Mouse (Mus musculus) mesoderm, embryonic 11.5 days (tissue): ENCODE results near the gene Rrp36.

ENCODE experiments used
- DNase-seq: peaks from one replicate; pipeline ENCODE4 v3.0.0-alpha.2; 2012; ENCODE audit warnings: low read depth, low spot score

Rrp36 gene

DNA sequence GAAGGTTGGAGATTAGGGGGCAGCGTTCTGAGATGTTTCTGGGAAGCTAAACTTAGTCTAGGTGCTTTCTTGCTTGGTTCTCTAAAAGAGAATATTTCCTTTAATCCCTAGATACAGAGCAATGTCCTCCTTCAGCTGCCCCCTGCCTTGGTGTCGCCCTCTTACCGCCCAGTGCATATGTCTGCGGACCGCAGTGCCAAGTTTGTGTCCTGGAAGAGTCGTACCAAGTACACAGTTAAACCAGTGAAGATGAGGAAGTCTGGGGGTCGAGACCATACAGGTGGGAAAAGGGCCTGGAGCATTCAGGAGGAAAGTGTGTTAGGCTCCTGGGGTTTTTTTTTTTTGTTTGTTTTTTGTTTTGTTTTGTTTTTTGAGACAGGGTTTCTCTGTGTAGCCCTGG lies 26.9 kb downstream of the Rrp36 start:
- no peak for DNase-seq

DNA sequence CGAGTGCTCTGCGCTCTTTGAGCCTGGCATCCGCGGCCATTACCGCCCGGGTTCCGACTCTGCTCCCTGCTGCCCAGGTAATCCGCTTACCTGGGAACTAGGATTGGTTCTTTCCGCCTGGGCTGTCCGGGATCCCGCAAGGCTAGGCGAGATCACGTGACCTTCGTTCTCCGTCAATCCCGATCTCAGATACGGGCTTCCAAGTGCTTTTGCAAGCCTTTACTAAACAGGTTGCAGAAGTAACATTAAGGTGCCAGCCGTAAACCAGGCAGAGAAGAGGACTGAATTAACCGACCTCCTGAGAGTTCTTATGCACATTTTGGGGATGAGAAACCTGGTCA lies 27.9 kb downstream of the Rrp36 start:
- no peak for DNase-seq

DNA sequence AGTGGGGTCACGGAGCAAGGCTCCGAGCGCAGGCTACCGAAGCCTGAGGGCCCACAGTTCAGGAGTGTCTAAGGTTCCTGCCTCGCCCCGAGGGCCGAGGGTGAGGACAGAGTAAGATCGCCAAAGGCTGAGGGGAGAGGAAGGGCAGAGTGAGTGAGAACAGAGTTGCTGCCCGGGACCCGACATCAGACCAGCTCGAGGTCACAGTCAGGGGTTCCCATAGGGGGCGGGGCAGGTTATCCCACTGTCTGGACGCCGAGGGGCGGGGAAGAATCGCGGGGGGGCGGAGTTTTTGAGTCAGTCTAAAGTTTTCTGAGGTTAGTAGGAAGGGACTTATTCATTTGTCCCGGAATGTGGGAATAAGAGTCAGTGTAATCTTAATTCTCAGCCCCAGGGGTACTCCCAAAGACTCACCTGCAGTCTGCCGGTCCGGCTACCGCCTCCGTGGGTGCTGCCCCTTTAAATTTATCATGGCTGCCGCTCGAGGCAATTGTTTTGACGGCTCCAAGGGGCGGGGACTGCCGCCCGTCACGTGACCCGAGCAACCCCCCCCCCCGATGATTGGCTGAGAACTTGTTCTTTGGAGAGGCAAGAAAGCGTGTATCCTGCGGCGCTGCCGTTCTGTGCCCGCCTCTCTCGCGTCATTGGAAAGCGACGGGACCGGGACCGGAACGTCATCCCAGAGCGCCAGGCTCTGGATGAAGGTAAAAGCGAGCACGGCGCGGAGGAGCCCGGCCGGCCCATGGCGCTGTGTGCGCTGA lies 28.4 kb downstream of the Rrp36 start, which contains the start of the genes Klc4 and Mrpl2:
Gene Klc4, minus strand, starts transcription at position 462 of the 761 bp plus-strand sequence.
Gene Mrpl2, plus strand, starts transcription at position 669 of the 761 bp plus-strand sequence.
- DNase-seq: peak; percentile 99

DNA sequence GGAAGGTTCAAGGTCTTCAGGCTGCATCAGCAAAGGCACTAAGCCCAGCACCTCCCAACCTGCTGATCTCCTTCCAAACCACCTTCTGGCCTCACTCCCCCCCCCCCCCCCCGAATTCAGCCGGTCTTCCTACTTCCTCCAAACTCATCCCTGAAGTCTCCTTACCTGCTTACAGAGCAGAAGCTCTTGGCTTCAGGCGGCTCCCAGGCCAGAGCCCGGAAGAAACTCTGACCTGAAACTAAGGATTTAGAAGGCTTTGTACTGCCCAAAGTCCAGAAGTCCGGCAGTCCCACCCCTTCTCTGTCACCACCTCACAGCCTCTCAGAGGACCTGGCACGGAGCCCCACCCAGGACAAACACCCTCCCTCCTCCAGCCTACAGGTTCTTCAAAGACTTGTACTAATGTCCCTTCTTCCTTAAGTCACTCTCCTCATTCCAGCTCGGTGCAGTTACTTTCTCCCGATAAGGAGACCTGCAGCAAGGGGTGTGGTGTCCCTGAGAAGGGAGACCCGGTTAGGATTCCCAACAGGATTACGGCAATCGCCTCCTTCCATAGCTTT lies 29.2 kb downstream of the Rrp36 start:
- no peak for DNase-seq

DNA sequence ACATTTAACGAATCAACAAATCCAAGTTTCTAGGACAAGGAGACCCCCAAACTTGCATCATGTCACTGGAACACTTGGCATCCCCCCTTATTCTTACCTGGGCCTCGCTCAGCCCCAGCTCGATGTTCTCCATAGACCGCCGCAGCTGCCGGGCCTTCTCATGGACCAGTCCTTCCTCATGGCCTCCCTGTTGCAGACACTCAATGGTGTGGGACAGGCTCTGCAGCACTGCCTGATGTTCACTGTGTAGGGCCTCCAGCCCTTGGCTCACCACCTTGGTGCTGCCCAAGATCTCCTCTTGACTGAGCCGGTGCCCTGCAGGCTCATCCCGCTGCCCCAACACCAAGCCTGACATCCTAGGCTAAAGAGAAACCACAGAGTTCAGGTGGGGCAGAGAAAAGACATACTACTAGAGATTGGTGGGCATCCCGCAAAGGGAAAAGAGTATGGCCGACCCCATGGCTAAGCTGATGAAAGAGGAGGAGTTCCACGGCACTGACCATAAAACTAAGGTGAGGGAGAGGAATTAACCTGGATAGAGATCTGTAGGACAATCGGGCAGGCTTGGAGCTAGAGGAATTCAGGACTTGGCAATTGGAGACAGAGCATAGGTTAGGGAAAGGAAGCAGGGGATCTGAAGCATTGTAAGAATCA lies 29.9 kb downstream of the Rrp36 start:
- DNase-seq: no peak

DNA sequence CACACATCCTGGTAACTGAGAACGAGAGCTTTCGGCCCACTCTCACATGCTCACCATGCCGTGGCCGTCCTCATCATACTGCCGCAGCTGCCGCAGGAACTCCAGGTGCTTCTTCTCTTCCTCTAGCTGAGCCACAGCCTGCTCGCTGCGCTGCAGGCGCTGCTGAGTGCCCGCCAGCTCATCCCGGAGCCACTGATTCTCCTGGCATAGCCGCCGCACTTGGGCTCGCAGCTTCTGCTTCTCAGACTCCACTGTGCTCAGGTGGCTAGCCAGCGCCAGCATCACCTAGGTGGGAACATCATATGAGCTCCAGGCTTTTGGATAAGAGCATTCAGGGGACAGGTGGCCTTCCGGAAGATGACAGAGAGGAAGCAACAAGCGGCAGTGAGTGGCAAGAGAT lies 32.1 kb downstream of the Rrp36 start:
- DNase-seq: no peak

DNA sequence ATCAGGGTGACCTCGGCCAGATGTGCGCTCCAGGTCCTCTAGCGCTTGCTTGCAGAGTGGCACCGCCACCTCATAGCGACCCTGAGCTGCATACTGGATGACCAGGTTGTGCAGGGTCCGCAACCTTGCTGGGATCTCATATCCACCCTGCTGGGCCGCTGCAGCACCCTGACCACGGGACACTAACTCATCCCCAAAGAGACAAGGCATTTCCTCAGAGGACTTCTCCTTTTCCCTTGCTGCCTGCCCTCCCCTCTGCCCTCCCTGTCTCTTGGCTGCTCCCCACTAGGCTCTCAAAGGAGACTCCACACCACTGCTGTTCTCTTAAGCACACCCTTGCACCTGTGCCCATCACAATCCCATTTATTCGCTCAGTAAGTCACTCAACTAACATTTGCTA lies 34.2 kb downstream of the Rrp36 start:
- DNase-seq: no peak

DNA sequence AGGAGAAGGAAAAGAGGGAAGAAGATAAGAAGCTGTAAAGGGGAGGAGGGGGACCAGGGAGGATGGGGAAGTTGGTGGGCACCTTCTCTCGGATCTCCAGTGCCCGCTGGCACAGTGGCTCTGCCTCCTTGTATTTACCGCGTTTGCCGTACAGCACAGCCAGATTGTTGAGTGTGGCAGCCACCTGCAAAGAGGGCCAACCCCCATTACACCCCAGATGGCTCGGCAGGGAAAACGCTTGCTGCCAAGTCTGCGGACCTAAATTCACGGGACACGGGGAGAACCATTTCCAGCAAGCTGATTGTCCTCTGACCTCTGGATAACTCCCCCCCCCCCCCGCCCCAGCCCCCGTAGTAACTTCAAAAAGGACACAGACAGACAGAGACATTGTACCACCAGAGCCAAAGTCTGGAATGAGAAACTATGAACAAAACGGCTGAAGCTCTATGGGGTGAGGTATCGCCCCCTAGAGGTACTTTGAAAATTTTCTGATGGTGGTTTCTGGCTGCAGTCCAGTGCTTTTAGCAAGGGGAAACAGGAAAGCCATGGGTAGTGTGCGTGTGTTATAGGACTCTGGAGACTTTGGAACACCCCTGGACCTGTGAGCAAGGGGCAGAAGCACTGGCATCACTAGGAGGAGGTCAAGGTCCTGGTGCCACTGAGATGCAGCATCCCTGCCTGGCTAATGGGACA lies 37.2 kb downstream of the Rrp36 start:
- peak; percentile 77 for DNase-seq

DNA sequence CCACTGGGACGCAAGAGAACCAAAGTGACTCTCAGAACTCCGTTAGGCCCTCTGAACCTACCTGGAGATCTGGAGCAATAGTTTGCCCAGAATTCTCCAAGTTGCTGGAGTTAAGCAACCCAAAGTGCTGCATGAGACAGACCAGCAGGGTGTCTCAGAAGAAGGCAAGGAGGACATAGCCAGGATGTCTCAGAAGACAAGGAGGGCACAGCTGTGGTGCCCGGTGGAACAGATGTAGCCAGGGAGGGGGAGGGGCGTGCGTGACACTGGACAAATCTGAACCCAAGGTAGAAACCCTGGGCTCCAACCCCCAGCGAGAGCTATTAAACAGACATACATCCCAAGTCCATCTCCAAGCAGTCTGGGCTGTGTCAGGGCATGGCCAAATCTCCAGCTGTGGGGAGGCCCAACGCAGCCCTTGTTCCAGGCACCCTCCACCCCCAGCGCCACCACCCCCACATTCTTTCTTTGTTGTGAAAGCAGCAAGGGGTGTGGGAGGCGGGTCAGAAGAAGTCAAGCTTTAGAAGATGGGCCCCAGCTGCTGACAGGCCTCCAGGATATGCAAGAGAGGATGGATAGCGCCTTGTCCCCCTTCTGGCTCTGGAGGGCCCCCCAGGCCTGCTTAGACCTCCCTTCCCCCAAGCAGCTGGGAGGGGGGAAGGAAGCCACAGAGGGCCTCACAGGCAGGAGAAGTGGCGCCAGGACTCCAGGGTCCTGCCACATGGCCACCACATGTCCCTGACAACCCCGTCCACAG lies 44.3 kb downstream of the Rrp36 start:
- peak; percentile 85 for DNase-seq

DNA sequence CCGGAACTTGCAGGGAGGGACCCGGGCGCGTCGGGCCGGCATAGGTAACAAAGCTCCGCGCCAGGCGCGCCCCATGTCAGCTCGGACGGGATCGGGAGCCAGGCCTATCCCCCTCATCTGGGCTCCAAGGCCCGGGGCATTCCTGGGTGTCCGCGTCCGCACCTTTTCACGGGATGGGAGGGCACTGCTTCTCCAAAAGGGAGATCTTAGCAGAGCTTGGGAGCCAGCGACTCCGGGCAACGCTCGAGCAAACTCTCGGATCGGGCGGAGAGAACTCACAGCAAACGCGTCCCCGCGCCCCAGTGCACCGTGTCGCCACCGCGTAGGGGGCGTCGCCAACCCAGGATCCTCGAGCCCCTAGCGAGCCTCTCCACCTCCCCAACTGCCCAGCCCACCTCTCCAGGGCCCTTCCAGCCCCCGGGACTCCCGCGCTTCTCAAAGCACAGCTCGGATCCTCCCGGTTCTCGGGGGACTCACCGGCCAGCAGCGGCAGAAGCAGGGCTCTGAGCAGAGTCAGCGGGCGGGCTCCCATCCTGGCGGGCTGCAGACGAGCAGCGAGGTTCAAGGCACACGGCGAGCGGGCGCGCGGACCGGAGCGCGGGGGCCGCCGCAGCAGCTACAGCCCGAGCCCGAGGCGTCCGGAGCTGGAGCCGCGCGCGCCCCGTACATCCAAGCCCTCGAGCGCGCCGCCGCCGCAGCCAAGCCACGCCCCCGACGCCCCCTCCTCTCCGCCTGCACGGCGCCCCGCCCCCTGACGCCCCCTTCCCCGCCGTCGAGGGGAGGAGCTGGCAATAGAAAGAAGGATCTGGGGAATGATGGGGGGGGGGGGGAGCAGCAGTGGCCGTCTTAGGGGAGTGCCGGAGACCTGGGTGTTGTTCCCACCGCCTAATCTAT lies 45.1 kb downstream of the Rrp36 start, which contains the start of gene Ptk7:
Gene Ptk7, minus strand, starts transcription at position 714 of the 894 bp plus-strand sequence.
- peak; percentile 88 for DNase-seq

DNA sequence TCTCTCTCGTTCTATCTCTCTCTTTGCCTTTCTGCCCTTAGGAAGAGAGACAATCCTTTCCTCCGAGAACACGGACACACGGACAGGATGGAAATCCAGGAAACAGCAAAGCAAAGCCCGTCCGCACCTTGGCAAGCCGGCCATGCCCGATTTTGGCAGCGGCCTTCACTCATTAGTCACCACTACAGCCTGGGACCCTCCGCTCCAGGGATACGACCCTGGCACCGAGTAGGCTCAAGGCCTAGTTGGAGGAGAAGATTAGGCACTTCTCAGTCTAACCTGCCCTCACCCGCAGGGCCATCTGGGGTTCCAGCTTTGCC lies 45.7 kb downstream of the Rrp36 start:
- DNase-seq: no peak

DNA sequence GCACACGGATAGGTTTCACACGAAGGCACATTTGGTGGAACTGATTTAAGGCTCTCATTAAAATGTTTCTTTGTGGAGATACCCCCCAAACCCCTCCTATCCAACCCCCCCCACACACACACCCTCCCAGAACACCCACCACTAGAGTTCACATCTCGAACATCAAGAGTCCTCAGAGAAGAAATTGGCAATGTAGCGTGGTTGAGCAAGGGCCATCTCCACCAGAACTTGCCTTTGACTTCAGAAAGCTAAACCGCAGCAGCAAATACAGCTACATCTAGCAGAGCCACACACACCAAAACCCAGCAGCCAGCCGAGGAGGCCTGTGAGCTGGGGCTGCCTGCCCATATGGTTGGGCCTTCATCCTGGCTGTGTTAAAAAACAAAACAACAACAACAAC lies 46.7 kb downstream of the Rrp36 start:
- DNase-seq: no peak

DNA sequence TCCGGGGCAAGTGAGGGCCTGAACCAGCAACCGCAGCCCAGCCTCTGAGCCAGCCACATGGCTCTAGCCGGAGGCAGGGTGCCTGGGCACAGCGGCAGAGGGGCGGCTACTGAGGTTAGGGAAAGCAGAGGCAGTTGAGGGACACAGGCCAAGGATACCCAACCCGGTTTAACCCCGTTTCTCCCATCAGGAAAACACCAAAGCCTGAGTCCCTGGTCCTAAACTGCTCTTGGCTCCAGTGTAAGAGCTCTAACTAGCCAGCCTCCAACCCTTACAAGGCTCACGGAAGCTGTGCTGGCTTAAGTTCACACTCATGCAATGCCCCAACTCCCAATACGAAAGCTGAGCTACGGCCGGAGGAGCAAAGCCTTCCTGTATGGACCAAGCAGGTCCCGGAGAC lies 49.6 kb downstream of the Rrp36 start:
- no peak for DNase-seq

DNA sequence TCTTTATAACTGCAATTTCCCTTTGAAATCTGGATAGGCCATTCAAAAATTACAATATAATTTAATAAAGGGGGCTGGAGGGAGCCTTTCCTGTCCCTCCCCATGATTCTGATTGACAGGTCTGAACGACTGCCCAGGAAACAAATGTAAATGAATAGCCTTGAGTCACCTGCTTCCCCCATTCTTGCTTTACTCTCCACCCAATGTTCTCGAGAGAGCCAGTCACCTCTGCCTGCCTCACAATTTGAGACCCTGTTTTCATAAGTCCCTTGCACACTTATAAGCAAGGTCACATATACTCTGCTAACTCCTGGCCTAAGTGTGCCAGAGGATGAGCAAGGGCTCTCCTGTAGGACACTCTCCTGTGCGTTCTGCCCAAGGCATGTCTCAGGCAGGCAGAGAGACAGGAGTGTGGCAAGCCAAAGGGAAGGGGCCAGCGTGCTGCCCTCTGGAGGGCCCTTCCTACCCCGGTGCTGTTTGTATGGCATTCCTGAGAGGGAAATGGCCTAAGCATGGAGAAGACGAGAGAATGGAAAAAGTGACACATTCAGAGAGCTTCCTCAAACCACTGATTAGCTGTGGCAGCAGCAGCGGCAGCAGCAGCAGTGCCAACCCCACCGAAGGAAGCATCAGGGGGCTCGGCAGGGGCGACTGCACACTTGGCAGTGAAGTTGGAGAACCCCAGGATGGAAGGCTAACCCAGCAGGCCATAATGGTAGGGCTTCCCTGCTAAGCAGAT lies 50.2 kb downstream of the Rrp36 start:
- no peak for DNase-seq

DNA sequence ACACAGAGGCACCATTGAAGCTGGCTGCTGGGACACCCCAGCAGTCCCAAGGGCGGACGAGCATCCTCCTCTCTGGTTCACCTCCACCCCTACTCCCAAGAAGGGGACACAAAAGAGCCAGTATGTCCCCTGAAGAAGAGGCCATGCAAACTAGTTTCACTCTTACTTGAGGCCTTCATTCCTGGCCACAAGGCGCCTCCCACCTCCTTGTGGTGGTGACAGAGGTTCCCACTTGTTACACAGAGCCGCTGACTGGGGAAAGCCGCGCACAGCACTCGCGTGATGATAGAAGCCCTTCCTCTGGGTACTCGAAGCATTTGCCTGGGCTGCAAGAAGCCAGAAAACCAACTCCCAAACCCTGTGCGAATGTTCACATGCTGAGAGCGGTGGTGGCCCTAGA lies 51.9 kb downstream of the Rrp36 start:
- no peak for DNase-seq

DNA sequence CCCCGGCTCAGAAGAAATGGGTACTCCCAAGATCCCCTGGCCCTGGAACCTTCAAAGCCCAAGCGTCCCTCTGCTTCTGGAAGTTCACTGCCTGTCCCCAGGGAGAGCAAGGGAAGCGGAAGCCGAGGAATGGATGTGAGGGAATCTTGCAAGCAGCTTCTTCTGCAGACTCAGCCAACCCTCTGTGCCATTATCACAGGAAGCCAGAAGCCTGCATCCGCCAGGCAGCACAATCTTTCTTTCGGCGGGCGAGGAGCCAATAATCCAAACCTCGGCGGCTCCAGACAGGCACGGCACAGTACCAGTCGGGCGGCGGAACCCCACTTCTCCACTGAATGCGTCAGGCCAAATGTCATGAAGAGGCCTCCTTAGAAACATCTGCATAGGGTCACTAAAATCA lies 52.8 kb downstream of the Rrp36 start:
- no peak for DNase-seq

DNA sequence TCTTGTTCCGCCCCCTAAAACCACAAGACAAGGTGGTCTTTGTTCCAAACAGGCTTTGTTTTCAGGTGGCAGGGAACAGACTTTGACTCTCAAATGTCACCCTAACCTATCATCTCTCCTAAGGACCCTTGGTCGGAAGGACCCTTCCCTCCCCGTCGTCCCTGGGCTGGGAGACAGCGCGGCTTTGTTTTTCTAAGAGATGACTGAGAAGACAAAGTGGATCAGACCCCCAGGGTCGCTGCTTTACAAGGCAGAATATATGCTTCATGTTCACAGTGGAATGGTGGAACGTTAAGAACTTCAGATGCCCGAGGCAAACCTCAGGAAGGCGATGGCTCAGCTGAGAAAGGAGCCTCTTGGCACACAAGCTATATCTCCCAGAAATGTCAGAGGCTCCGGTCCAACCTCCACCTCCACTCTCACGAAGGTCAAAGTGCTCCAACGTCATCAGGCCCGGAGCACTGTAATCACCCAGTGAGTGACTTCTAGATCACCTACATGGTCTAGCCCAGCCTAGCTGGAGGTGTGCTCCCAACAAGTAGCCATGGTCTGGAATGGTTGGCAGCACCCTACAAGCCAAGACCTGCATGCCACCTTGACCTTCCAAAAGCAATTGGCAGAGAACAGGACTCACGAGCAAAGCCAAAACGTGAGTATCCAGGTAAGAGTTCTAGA lies 54.3 kb downstream of the Rrp36 start:
- DNase-seq: no peak

DNA sequence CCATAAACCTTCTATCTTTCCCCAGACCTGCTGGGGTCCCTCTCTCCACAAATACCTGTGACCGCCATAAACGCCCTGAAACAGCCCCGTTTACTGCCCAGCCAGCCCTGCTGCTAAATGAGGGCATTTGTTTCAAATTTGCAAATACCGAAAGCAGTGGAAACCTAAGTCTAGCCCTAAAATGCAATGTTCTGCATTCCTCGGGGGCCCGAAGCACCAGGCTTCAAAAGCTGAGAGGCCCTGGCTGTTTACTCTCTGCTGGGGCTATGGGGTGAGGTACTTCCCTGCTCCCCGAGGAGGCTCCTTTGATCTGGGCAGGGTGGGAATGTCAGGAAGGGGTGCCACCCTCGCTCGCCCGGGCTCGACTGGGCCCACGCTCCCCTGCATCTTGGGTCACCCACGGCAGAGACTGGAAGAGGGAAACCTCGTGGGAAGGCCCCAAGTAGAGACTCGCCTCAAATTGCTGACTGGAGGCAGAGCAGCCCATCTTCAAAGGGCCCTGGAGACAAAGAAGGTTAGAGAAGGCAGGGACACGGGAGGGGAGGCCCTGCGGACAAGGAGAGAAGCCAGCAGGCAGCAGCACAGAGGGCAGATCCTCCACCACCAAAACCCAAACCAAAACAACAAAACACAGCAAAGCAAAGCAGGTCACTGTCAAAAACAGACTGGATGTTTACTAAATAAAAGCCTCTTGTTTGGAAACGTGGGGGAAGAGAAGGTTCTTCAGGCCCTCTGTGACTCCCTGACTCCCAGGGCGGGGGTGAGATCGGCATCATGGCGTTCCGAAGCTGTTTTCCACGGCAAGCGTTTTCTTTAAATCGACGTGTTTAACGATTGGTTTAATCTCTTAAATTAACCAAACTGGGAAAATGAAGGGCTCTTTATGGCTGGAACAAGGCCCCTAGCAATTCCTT lies 55.1 kb downstream of the Rrp36 start:
- no peak for DNase-seq
